Mouse (Mus musculus) small intestine, adult 2 months (tissue): ENCODE measurements around the gene Sys1.

Experiments
- CTCF ChIP-seq: fragments of 200-500 bp; IDR thresholded peaks from 2 replicates; pipeline ENCODE4 v1.5.1; 2012; ENCODE audit warnings: low read depth, mild to moderate bottlenecking, control low read depth, inconsistent platforms, low read length, moderate library complexity, mixed read lengths; ENCODE audit not compliant: insufficient replicate concordance, insufficient read length; ENCODE audit errors: extremely low read depth
- POLR2A ChIP-seq: fragments of 200-500 bp; IDR thresholded peaks from 2 replicates; pipeline ENCODE4 v1.6.1; 2012; ENCODE audit warnings: low read depth, mild to moderate bottlenecking, control low read depth, inconsistent platforms, low read length, moderate library complexity

DNA sequence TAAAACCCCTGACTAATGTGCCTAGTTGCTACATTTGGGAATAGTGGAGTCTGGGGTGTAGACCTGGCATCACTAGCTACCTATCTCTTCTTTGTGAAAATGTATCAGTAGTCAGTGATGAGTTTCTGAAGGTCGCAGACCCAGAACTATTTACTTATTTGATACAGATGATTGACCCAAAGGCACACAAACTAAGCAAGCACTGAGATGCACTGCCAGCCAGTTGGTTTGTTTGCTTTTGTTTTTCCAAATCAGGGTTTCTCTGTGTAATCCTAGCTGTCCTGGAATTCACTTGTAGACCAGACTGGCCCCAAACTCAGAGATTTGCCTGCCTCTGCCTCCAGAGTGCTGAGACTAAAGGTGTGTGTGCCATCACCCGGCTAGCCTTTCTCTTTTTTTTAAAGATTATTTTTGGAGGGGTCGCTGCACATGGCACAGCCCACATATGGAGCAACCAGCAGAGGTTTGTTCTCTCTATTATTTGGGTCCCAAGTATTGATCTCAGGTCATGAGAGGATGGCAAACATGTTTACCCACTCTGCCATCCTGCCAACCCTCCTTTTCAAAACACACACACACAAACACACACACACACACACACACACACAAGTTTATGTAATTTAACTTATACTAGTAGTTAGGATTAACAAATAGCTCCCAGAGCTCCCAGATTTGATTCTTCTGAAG is 11.2 kb upstream of the Sys1 start:
- TF ChIP-seq CTCF: no peak
- no peak for TF ChIP-seq POLR2A
